ENCODE assay signal across 8 mouse cellular contexts in genomic region chr11:74526180-74527158, GRCm38 (mm10).
A peak's percentile ranks its signal among the peaks of the same experiment; 100 is the strongest.
DNase-seq lines count a peak whose midpoint lies in the region; ATAC-seq and TF ChIP-seq lines count a peak whose summit lies in the region.

No protein-coding gene starts in this region.

- WGBS in intestine, embryonic 15.5 days = 16% methylated on average over 18 of the region's 18 CpGs
- WGBS in liver, embryonic 12.5 days (ENCODE audit: insufficient replicate concordance) = 16% methylated on average over 18 of the region's 18 CpGs

- intact Hi-C loops in gastrocnemius, postnatal 14 days (cut with DNase I; ENCODE audit: low total_unique reads) = loop anchor here (5.0 kb wide), 1 partner anchor 149 kb away; no protein-coding TSS in a partner anchor

- no peaks in the 10 kb centered on the region for H3K79me2 ChIP-seq in C2C12 (ENCODE audit: control insufficient read depth, insufficient read depth)

- no peak overlapping the region for H3ac ChIP-seq in C2C12 (ENCODE audit: control insufficient read depth, insufficient read length, low read depth)

- H3K27me3 ChIP-seq in C2C12 (ENCODE audit: control insufficient read depth, insufficient read depth, insufficient read length) = peaks cover 21% of the 10 kb centered on the region
- H3K27me3 ChIP-seq in intestine, embryonic 15.5 days (replicated peaks) = peaks cover under 1% of the 10 kb centered on the region; the same call in 1 of the 2 replicates
- H3K27me3 ChIP-seq in liver, embryonic 12.5 days (replicated peaks) = peaks cover 54% of the 10 kb centered on the region

- no peaks in the 10 kb centered on the region for H3K36me3 ChIP-seq in C2C12 (ENCODE audit: control insufficient read depth, insufficient read depth)
- H3K36me3 ChIP-seq in intestine, embryonic 15.5 days = no peaks in the 10 kb centered on the region
- H3K36me3 ChIP-seq in liver, embryonic 12.5 days = no peaks in the 10 kb centered on the region

- no peaks in the 10 kb centered on the region for H3K9me3 ChIP-seq in intestine, embryonic 15.5 days
- H3K9me3 ChIP-seq in liver, embryonic 12.5 days (replicated peaks) = no peaks in the 10 kb centered on the region

- H3K79me3 ChIP-seq in C2C12 (ENCODE audit: low read depth) = no peaks in the 10 kb centered on the region

- H3K4me2 ChIP-seq in intestine, embryonic 15.5 days (replicated peaks) = peak overlapping the region; percentile 47
- peak overlapping the region; percentile 47 for H3K4me2 ChIP-seq in liver, embryonic 12.5 days

- peaks cover 13% of the 10 kb centered on the region for H3K4me1 ChIP-seq in intestine, embryonic 15.5 days (replicated peaks)
- peaks cover 33% of the 10 kb centered on the region for H3K4me1 ChIP-seq in liver, embryonic 12.5 days

- no peak overlapping the region for H3K27ac ChIP-seq in intestine, embryonic 15.5 days
- H3K27ac ChIP-seq in liver, embryonic 12.5 days = no peak overlapping the region

- peak; percentile 52 for DNase-seq in 3134 (ENCODE audit: extremely low read depth, insufficient read length, low spot score)
- DNase-seq in cerebellum, postnatal 36 days = peak; percentile 48 to 62
- peak; percentile 38 for DNase-seq in gastrocnemius, postnatal 14 days
- DNase-seq in retina, postnatal 1 day = peak; percentile 61

- ATAC-seq in intestine, embryonic 15.5 days = no peak
- no peak for ATAC-seq in liver, embryonic 12.5 days
- no peak for ATAC-seq in activated CD4-positive, CD25-positive, alpha-beta regulatory T cell, adult 4 months

- H3K4me3 ChIP-seq in C2C12 (ENCODE audit: insufficient read depth, poor library complexity, severe bottlenecking) = no peak overlapping the region
- H3K4me3 ChIP-seq in intestine, embryonic 15.5 days (replicated peaks) = 0 out of 2 replicates have a peak overlapping the region, but pooled peaks have one; percentile 0
- H3K4me3 ChIP-seq in liver, embryonic 12.5 days = 0 out of 2 replicates have a peak overlapping the region, but pooled peaks have one; percentile 2

- H3K9ac ChIP-seq in intestine, embryonic 15.5 days = no peak overlapping the region
- no peak overlapping the region for H3K9ac ChIP-seq in liver, embryonic 12.5 days

- peak; percentile 22 for TF ChIP-seq CTCF in C2C12 (IDR thresholded peaks at IDR 0.05; ENCODE audit: control insufficient read depth, insufficient read depth, insufficient read length)

TF ChIP-seq in C2C12, 6 proteins besides CTCF, POLR2A, EP300 and RAD21:
- TF ChIP-seq USF1 (IDR thresholded peaks at IDR 0.05; ENCODE audit: low read depth) = no peak
- TF ChIP-seq MAX (IDR thresholded peaks at IDR 0.05) = no peak
- no peak for TF ChIP-seq MYOG (IDR thresholded peaks at IDR 0.05; ENCODE audit: control insufficient read depth, extremely low read depth, insufficient read length)
- TF ChIP-seq FOSL1 (IDR thresholded peaks at IDR 0.05; ENCODE audit: insufficient read depth, low read length, poor library complexity, severe bottlenecking) = no peak
- TF ChIP-seq CEBPB (IDR thresholded peaks at IDR 0.05; ENCODE audit: low read depth) = no peak
- no peak for TF ChIP-seq MYOD1 (IDR thresholded peaks at IDR 0.05; ENCODE audit: control insufficient read depth, insufficient read length, low read depth)
